Mouse (Mus musculus) neutrophil, adult 5-6 weeks (primary cell): ENCODE data around the gene Aanat. TPM values are rescaled to one million over a fixed set of nuclear protein-coding genes. Genes with fewer than 3 reads are reported as not detected.

Experiments used
- ATAC-seq: fragments of 151-379, 151-347 bp; 2 replicates; pipeline ENCODE4 v1.8.0; 2017; ENCODE audit warnings: mild to moderate bottlenecking, moderate TSS enrichment; ENCODE audit not compliant: insufficient number of reproducible peaks, poor library complexity, low FRiP score, severe bottlenecking; ENCODE audit errors: extremely low read depth
- total RNA-seq: library from RNA; stranded (forward); fragments of 200-1000 nt; gene quantifications from 2 replicates; pipeline ENCODE4 v1.2.3, GENCODE M21; 2017

The Aanat gene
- not detected in 2 replicates for total RNA-seq

DNA sequence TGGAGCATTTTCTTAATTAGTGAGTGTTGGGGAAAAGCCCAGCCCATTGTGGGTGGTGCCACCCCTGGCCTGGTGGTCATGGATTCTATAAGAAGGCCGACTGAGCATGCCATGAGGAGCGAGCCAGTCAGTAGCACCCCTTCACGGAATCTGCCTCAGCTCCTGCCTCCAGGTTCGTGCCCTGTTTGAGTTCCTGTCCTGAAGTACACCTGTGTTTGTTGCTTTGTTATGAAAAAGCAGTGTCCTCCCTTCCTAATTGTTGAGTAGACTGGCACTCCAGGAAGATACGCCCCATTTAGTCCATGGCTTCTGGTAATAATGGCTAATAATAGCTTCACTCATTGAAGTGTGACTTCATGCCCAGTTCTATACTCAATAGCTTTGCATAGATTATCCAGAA is at the start of gene Aanat:
Gene Aanat (plus strand): TSS at position 123 of the 400 bp plus-strand sequence.
- ATAC-seq: no peak

DNA sequence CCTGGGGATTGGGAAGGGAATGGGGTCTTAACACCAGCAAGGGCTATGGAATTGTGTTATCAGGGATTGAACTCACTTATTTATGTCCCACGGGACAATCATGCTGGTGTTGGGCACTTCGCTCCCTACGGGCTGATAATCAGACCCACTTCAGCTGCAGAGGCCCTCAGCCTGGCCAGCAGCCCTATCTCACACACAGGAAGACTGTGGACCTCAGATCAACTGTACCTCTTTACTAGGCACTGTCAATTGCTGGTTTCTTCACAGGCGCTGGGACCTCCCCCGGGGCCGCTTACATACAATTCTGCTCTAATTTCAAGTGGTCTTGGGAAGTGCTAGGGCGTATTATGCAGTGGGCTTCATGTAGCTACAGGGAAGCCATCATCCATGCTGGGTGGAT is 49.5 kb upstream of the Aanat start:
- no peak for ATAC-seq

DNA sequence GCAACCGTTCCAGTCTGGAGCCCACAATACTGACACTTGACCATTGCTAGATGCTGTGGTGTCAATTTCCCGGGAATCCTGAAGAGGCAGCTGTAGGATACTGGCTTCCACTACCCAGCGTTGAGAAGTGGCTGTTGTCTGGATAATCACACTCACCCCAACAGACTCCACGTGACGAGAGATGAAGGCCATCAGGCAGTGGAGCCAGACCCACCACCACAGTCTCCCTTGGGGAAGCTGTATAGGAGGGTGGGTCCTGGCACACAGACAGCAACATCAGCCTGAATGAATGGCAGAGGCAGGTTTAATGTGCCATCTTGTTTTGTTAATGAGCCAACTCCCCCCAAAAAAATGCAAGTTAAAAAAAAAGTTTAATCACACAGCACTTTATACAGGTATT is 48.8 kb upstream of the Aanat start:
- ATAC-seq: no peak

DNA sequence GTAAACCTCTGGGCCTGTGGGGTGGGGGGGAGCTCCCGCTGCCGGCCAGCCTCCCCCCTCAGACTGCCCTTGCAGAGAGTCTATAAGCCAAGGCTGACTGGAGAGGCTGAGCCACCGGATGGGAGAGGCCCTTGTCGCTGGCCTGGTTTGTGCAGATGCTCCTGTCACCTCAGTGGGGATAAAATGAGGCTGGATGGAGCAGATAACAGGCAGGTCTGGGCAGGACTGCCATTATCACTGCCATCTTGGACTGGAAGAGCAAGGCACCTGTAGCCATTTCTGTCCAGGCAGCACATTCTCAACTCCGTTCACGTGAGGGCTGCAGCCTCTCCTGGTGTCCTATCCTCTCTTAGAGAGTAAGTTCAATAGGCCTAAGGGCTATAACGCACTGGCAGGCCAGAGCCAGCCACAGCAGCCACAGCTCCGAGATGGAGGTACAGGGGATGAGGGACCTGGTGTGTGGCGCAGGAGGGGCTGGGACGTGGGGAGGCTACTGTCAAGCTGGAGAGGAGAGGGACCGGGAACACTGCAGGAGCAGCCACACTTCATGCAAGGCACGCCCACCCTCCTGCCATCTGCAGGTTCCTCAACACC is 48.0 kb upstream of the Aanat start:
- ATAC-seq: no peak

DNA sequence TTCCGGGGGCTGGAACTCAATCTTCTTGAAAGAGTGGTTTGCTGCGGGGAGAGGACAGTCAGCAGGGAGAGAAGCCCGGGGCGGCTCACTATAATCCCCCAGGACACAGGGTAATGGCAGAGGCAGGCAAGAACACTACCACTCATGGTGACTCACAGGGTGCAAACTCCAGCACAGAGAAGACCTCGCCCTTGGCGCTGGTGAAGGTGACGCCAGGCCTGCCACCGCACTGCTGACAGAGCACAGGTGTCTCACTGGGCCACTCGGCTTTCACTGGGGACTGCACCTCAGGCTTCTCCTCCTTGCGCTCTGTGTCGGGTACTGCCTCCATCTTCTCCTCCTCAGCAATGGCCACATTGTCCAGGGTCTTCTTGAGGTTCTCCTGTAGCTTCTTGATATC is 45.0 kb upstream of the Aanat start:
- ATAC-seq: no peak

DNA sequence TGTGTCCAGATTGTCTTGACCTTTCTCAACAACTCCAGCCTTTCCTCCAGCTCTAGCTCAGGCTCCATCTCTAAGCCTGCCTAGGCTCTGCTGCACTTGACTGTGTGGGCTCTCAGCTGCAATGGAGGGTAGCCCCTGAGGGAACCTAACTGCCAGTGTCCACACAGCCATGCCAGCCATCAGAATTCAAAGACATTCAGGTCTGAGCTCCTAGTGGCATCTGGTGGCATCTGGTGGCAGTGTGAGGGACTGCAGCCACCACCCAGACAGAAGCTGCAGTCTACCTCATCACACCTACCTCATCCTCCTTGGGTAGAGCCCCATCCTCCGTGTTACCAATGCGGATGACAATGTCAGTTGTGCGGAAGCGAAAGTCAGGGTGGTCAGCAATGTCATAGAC is 43.1 kb upstream of the Aanat start:
- no peak for ATAC-seq

DNA sequence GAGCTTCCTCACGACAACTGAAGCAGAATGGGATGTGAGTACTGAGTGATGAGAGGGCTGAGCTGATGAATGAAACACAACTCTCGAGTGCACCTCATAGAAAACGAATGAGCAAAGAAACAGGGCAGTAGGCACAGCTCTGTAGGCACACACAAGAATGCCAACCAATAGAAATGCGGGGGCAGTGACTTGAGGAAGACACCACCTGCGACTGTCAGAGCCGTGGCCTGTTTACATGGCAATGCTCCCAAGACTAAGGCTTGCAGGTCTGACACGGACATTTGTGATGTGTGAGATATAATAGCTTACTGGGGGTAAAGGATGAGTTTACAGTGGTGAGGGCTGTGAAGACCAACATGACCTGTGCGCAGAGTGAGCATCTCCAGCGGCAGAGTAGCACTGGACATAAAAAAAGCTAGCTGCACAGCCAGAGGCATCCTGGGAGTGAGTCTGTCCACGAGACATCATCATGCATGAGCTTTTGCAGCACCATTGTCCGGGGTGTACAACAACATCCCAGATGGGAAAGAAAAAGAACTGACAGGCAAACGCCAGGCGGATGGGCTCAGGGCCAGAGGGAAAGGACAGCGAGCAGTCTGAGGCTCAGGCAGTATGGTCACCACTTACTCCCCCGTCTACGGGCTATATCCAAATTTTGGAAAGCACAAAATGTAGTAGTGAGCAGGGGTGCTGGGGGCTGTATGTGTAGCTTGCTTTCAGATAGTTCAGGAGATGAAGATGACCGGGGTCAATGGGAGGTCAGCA is 38.8 kb upstream of the Aanat start:
- ATAC-seq: no peak

DNA sequence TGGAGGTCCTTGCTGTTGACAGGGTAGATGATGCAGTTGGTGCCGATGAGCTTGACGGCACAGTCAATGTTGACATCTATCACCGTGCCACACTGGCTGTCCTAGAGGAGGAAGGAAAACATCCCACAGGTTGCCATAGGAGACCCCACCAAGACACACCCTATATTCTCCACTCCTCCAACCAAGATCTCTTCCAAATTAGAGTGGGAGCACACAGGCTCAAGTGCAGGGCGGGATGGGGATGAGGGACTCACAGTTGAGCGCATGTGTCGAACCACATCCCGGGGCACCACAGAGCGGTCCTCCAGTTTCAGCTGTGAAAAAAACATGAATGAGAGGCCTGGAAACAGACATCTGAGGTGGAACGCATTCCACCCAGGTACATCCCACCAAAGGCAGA is 37.5 kb upstream of the Aanat start:
- ATAC-seq: no peak

DNA sequence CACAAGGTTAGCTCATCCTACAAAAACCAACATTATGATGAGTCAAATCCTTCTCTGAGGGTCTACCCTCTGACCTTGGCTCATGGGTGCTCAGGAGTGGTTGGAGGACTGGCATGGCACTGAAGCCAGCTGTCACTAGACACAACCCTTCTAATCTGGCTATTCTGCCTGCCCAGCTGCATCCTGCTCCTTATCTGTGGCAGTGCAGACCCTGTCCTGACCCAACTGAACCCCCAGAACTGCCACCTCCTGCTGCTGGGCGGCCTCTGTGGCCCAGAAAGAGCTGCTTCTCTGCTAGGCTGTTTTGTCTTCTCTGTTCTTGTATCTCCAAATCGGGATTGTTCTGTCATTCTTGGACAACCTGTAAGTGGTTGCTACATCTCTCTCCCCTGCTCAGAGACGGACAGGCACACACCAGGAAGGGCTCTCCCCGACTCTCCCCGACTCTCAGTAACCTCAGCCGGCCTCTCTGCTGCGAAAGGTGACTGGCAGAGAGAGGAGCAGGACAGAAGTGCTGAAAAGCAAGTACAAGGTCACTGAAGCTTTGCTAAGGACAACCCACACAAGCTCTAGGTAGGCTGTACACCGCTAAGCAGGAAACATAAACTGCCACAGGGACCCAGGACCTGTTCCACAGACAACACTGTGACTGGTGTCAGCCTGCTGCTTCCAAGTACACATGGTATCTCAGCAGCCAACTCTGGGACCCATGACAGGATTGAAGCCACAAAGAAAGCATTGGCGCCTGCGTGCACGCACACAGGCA is 36.8 kb upstream of the Aanat start:
- ATAC-seq: no peak

DNA sequence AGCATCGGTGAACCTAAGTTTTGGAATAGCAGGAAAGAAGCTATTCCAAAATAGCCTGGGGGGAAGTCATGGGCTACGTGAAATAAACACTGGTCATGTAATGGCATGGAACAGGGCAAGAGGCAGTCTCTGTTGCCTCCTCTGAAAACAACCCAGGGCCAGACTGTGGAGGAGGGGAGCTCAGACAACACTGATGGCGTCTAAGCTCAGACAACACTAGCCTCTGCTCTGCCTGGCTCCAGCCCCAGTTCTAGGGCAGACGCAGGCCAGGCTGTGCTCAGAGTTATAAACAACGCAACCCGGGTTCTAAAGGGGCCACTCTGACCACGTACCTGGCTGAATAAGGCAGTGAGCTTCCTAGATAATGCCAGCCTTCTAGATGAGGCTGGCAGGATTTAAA is 35.5 kb upstream of the Aanat start:
- no peak for ATAC-seq

DNA sequence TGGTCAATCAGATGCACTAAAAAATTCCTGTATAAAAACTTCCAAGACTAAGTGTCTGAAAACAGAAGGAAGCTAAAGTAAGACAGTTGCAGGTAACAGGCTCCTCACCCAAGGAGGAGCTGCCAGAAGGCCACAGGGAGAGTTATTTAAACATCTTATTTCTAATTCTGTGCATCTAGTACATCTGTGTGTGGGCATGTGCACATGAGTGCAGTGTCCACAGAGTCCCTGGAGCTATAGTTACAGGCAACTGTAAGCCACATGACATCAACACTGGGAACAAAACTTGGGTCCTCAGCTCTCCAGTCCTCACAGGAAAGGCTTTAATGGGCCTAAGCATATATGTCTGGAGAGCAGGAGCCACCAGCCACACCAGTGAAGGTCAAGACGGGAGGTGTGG is 34.0 kb upstream of the Aanat start:
- no peak for ATAC-seq

DNA sequence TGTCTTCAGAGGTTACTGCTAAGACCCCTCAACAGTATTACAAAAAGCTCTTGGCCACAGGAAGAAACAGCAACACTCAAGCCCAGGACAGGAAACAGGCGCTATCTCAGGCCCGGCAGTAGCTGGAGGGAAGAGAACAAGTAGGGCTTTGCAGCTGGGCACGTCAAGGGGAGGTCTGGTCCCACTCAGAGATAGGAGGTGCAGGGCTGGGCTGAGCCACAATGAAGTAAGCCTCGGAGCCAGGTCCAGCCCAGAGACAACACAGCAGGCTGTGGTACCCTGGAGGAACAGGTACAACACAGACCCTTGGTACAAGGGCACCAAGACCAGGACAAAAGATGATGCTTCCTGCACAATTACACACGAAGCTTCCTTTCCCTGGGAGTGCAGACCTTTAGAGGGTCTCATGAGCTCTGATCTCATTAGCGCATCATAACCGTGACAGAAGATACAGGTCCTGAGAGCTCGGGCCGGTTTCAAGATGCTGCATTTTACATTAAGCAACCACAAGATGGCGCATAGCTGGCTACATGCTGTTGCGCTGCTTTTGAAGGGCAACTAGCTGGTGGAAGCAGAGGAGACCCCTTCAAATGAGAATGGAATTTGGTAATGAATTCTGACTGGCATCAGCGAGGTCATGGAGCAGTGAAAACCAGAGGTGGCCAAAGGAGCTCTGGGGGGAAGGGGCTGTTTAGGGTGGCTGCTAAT is 31.9 kb upstream of the Aanat start:
- 0 out of 2 replicates have a peak, but pooled peaks have one; percentile 33 for ATAC-seq

DNA sequence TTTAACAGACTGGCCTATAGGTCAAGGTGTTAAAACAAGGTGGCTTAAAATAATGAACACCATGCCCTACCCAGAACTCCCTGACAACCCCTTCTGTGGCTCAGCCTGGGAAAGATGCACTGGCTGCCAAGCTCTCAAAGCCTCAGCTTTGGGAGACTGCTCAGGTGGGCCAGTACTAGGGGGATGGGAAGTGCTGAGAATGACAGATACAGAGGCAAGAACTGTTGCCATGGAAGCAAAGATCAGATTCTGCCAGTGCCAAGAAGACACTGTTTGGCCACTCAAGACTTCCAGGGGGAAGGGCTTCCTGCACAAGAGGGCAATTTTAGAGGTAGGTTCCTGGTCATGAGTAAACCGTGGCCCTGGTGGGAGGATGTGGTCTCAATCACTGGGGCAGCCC is 30.7 kb upstream of the Aanat start:
- ATAC-seq: no peak

DNA sequence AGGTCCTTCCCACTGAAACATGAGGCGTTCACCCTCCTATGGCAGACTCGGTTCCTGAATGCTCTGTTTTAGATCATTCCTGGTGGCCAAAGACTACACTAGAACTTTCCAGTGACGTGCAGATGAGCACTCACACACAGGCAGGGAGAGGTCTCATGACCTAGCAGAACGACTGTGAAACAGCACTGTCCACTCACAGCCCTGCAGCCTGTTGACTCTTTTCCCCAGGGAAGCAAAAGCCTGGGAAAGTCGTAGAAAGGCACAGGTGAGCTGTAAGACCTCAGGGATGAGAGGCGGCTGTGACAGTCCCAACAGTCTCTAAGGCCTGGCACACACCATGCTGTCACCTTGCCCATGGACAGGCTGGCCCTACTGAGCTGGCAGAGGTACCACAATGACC is 29.9 kb upstream of the Aanat start:
- no peak for ATAC-seq

DNA sequence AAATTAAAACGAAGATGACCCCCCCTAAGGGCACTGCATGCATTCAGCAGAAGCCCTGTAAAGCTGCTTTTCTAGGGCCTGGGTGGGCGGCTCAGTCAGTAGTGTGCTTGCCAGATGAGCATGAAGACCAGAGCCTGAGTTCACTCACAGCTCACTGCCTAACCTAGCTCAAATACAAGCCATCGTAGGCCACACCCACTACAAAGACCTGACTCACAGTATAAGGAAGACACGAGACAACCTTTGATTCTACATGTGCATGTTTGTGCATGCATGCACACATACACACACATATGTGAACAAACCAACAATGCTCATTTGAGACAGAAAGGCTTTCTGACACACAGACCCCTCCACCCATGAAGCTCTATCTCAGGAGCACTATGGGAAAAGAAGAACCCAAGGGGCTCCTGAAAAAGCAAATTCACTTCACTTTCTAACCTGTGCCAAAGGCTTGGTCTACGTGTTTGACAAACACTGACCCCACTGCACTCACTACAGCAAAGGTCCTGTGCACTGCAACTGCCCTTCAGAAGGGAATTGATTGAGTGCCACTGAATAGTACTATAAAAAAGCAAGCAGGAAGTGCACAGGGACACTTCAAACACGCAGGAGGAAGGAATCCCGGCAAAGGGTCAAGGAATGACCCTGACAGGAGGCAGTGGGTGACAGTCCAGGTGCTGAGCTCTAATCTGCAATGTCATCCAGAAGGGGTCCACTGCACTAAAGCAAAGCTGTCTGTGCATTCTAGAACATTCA is 20.8 kb upstream of the Aanat start:
- no peak for ATAC-seq

DNA sequence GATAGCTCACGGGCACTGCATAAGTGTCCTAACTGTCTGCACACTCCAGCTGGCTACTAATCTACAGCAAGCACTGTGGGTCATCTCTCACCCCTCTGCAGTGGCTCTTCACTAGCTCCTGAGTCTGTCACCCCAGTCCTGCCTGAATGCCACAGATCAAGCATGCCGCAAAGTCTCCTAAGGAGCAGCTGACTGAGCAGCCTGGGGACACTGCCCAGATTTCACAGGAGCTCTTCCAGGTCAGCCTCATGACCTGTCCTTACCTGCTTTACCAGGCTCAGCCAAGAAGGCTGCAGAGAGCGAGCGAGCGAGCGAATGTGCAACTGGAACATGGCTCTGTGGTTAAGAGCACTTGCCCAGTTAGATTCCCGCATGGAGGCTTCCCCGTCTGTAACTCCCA is 18.7 kb upstream of the Aanat start:
- no peak for ATAC-seq

DNA sequence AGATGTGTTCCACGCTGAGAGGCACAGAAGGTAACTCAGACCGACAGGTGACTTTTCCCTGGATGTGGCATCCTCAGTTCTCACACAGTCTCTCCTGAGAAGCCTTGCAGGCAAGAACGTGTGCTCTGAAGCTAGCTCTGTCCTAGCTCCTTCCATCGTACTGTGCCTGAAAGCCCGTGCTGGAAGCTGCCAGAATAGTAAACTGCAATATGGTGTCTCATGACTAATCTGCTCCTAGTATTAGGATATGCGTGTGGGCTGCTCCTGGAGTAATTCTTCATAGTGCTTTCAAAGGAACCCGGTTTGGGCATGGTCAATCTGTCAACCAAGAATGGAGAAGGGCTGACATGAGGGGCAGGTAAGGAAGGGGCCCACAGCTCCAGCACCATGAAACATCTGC is 15.4 kb upstream of the Aanat start:
- ATAC-seq: no peak

DNA sequence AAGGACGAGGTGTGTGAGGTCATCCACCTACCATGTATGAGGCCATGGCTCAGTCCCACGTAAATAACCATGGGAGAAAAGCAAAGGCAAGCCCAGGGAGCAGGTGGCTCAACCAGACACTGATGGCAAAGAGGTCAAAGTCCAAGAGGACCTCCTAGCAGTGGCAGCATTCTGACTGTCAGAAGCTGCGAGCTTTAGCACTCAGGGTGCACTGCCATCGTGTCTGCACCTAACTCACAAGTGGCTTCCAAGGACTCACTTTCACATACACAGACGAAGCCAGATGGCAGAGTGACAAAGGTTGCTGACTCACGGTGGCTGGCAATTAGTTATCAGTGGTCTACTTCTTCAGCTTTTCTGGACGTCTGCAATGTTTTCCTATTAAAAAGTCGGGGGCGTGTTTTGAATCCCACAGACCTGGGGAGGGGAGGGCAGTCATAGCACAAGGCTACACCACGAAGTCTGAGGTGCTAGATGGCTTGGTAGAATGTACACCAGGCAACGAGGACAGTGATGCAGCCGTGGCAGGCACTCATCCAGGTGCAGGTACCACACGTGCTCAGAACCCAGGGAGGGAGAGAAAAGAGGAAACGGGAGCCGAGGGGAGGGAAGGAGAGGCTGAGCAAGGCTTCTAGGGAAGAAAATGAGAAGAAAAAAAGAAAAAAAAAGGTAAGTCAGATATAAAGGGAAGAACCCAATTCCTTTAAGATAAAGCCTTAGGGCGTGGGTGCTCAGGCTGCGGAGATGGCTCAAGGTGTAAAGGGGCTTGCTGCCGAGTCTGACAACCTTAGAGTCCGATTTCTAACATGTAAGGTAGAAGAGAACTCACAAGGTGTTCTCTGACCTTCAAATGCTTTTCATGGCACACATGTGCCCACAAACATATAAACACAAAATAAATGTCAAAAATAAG is 14.2 kb upstream of the Aanat start:
- ATAC-seq: no peak
